Mouse (Mus musculus): ENCODE data around the gene Usf2. TPM values are rescaled to one million over a fixed set of nuclear protein-coding genes. Genes with fewer than 3 reads are reported as not detected.
"Not testable (repeated sequence)": the region's sequence is repeated elsewhere in the genome, so short reads cannot be mapped to it uniquely, and the experiment has no call there.

Gene Usf2
- polyA plus RNA-seq, 1 experiment from 2014 or later: 18.3 TPM

GRCm38 (mm10) chr7:30944706-30945105, 11.9 kb downstream of the Usf2 start:
- not testable (repeated sequence) for H3K4me1 ChIP-seq (ENCODE audit: control insufficient read depth, insufficient read depth, low read length); H3K4me2 ChIP-seq (ENCODE audit: low read depth, low read length); H3K4me3 ChIP-seq (ENCODE audit: low read depth, low read length); H3K9me3 ChIP-seq (ENCODE audit: control insufficient read depth, low read length); H3K27ac ChIP-seq (replicated peaks; ENCODE audit: low read depth, low read length); DNase-seq (ENCODE audit: low spot score); H3K27me3 ChIP-seq (replicated peaks; ENCODE audit: control insufficient read depth, insufficient read depth, low read length); H3K9ac ChIP-seq (ENCODE audit: low read depth, low read length); ATAC-seq (ENCODE audit: low read depth)
- H3K36me3 ChIP-seq (ENCODE audit: control insufficient read depth, insufficient read depth, low read length): peaks cover 27% of the 10 kb centered on the region
- 66% methylated on average over 2 of the region's 2 CpGs for WGBS

- Histone ChIP-seq H3K9ac (ENCODE audit: low read depth, low read length) (no peak within 1 kb of the TSS), H3K36me3 (ENCODE audit: control insufficient read depth, insufficient read depth, low read length) (peaks cover 21% of the 10 kb centered on the region), H3K4me1 (ENCODE audit: control insufficient read depth, insufficient read depth, low read length) (no peaks in the 10 kb centered on the region), H3K4me3 (ENCODE audit: low read depth, low read length) (no peak within 1 kb of the TSS), H3K4me2 (ENCODE audit: low read depth, low read length) (no peak within 1 kb of the TSS), H3K9me3 (ENCODE audit: control insufficient read depth, low read length) (no peaks in the 10 kb centered on the region), H3K27ac (replicated peaks; ENCODE audit: low read depth, low read length) (no peak within 1 kb of the TSS), H3K27me3 (replicated peaks; ENCODE audit: control insufficient read depth, insufficient read depth, low read length) (no peaks in the 10 kb centered on the region)
- ATAC-seq (ENCODE audit: low read depth) (no peak), DNase-seq (ENCODE audit: low spot score) (no peak)
- WGBS: 64% methylated on average over 9 of the region's 9 CpGs
Observed at GRCm38 (mm10) chr7:30943909-30944635, 12.5 kb downstream of the Usf2 start, which contains the start of gene Hamp. Gene Hamp, minus strand, starts transcription at chr7:30944032.

- H3K9ac ChIP-seq (ENCODE audit: low read depth, low read length); H3K9me3 ChIP-seq (ENCODE audit: control insufficient read depth, low read length); H3K4me3 ChIP-seq (ENCODE audit: low read depth, low read length); DNase-seq (ENCODE audit: low spot score); H3K27ac ChIP-seq (replicated peaks; ENCODE audit: low read depth, low read length); H3K4me2 ChIP-seq (ENCODE audit: low read depth, low read length); H3K27me3 ChIP-seq (replicated peaks; ENCODE audit: control insufficient read depth, insufficient read depth, low read length); H3K4me1 ChIP-seq (ENCODE audit: control insufficient read depth, insufficient read depth, low read length); ATAC-seq (ENCODE audit: low read depth): not testable (repeated sequence)
- H3K36me3 ChIP-seq (ENCODE audit: control insufficient read depth, insufficient read depth, low read length): peaks cover 13% of the 10 kb centered on the region
- WGBS: 64% methylated on average over 2 of the region's 3 CpGs
Observed at GRCm38 (mm10) chr7:30942365-30942764, 14.2 kb downstream of the Usf2 start.

GRCm38 (mm10) chr7:30940070-30940469, 16.5 kb downstream of the Usf2 start:
- WGBS: 89% methylated on average over 1 of the region's 1 CpGs
- H3K4me3 ChIP-seq (ENCODE audit: low read depth, low read length); DNase-seq (ENCODE audit: low spot score); H3K9me3 ChIP-seq (ENCODE audit: control insufficient read depth, low read length); H3K27me3 ChIP-seq (replicated peaks; ENCODE audit: control insufficient read depth, insufficient read depth, low read length); H3K9ac ChIP-seq (ENCODE audit: low read depth, low read length); ATAC-seq (ENCODE audit: low read depth); H3K4me1 ChIP-seq (ENCODE audit: control insufficient read depth, insufficient read depth, low read length); H3K36me3 ChIP-seq (ENCODE audit: control insufficient read depth, insufficient read depth, low read length); H3K4me2 ChIP-seq (ENCODE audit: low read depth, low read length); H3K27ac ChIP-seq (replicated peaks; ENCODE audit: low read depth, low read length): not testable (repeated sequence)

- not testable (repeated sequence) for H3K4me1 ChIP-seq (ENCODE audit: control insufficient read depth, insufficient read depth, low read length); H3K9me3 ChIP-seq (ENCODE audit: control insufficient read depth, low read length); H3K9ac ChIP-seq (ENCODE audit: low read depth, low read length); H3K27me3 ChIP-seq (replicated peaks; ENCODE audit: control insufficient read depth, insufficient read depth, low read length); H3K36me3 ChIP-seq (ENCODE audit: control insufficient read depth, insufficient read depth, low read length); H3K4me3 ChIP-seq (ENCODE audit: low read depth, low read length); ATAC-seq (ENCODE audit: low read depth); H3K4me2 ChIP-seq (ENCODE audit: low read depth, low read length); H3K27ac ChIP-seq (replicated peaks; ENCODE audit: low read depth, low read length); DNase-seq (ENCODE audit: low spot score)
- 60% methylated on average over 6 of the region's 6 CpGs for WGBS
Observed at GRCm38 (mm10) chr7:30935422-30936099, 21.0 kb downstream of the Usf2 start.

- not testable (repeated sequence) for H3K4me2 ChIP-seq (ENCODE audit: low read depth, low read length); H3K9me3 ChIP-seq (ENCODE audit: control insufficient read depth, low read length); H3K4me3 ChIP-seq (ENCODE audit: low read depth, low read length); ATAC-seq (ENCODE audit: low read depth); H3K36me3 ChIP-seq (ENCODE audit: control insufficient read depth, insufficient read depth, low read length); H3K27ac ChIP-seq (replicated peaks; ENCODE audit: low read depth, low read length); H3K27me3 ChIP-seq (replicated peaks; ENCODE audit: control insufficient read depth, insufficient read depth, low read length); H3K9ac ChIP-seq (ENCODE audit: low read depth, low read length); DNase-seq (ENCODE audit: low spot score); H3K4me1 ChIP-seq (ENCODE audit: control insufficient read depth, insufficient read depth, low read length)
- 89% methylated on average over 2 of the region's 2 CpGs for WGBS
Observed at GRCm38 (mm10) chr7:30924581-30924980, 32.0 kb downstream of the Usf2 start, which contains the start of gene Hamp2. Gene Hamp2, minus strand, starts transcription at chr7:30924681.

- no peaks in the 10 kb centered on the region for H3K9me3 ChIP-seq (ENCODE audit: control insufficient read depth, low read length)
- H3K9ac ChIP-seq (ENCODE audit: low read depth, low read length): no peak overlapping the region
- ATAC-seq (ENCODE audit: low read depth): no peak
- no peaks in the 10 kb centered on the region for H3K27me3 ChIP-seq (replicated peaks; ENCODE audit: control insufficient read depth, insufficient read depth, low read length)
- 54% methylated on average over 3 of the region's 3 CpGs for WGBS
- no peaks in the 10 kb centered on the region for H3K4me1 ChIP-seq (ENCODE audit: control insufficient read depth, insufficient read depth, low read length)
- H3K4me2 ChIP-seq (ENCODE audit: low read depth, low read length): no peak overlapping the region
- no peak for DNase-seq (ENCODE audit: low spot score)
- no peak overlapping the region for H3K27ac ChIP-seq (replicated peaks; ENCODE audit: low read depth, low read length)
- no peaks in the 10 kb centered on the region for H3K36me3 ChIP-seq (ENCODE audit: control insufficient read depth, insufficient read depth, low read length)
- no peak overlapping the region for H3K4me3 ChIP-seq (ENCODE audit: low read depth, low read length)
Observed at GRCm38 (mm10) chr7:30924071-30924470, 32.5 kb downstream of the Usf2 start.

GRCm38 (mm10) chr7:30922490-30922889, 34.1 kb downstream of the Usf2 start:
- not testable (repeated sequence) for H3K9ac ChIP-seq (ENCODE audit: low read depth, low read length); DNase-seq (ENCODE audit: low spot score); ATAC-seq (ENCODE audit: low read depth); H3K9me3 ChIP-seq (ENCODE audit: control insufficient read depth, low read length); H3K4me3 ChIP-seq (ENCODE audit: low read depth, low read length); H3K27me3 ChIP-seq (replicated peaks; ENCODE audit: control insufficient read depth, insufficient read depth, low read length); H3K36me3 ChIP-seq (ENCODE audit: control insufficient read depth, insufficient read depth, low read length); H3K4me2 ChIP-seq (ENCODE audit: low read depth, low read length); H3K27ac ChIP-seq (replicated peaks; ENCODE audit: low read depth, low read length); H3K4me1 ChIP-seq (ENCODE audit: control insufficient read depth, insufficient read depth, low read length)
- 31% methylated on average over 3 of the region's 3 CpGs for whole genome bisulfite sequencing

All from embryonic facial prominence, embryonic 14.5 days (tissue).